Mouse (Mus musculus): Measurements from ENCODE around the gene Ap3m1.
"Not testable (repeated sequence)": the region's sequence is repeated elsewhere in the genome, so short reads cannot be mapped to it uniquely, and the experiment has no call there.

Gene Ap3m1

DNA sequence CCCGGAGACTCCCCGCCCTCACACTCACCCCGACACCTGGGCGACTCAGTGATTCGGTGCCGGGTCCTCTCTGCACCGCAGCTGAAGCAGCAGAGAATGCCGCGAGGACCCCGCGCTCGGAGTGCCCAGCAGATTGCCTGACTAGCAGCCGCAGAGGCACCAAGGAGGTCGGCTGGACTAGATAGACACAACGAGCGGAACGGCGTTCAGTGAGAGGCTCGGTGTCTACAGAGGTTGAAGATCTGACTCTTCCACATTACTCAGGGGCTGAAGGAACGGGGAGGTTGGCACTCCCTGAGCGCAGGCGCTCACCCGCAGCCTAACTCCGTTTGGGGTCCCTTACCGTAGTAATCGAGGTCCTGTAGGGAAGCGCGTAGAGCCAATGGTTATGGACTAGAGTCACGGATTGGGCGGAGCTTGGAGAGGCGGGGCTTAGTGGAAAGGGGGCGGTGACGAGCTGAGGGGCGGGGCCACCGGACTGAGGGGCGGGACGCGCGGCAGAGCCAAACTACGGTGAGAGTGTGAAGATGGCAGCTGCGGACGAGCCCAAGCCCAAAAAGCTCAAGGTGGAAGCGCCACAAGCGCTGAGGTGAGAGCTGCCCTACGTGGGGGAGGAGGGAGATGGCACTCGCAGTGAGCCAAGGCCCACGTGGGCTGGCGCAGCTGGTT is at the start of gene Ap3m1, which contains the start of gene Adk:
Ap3m1 (minus strand) TSS at position 397 of the 669 bp plus-strand sequence.
Adk (plus strand) TSS at position 463 of the 669 bp plus-strand sequence.
- DNase-seq (ENCODE audit: low spot score), result peak; percentile 97

DNA sequence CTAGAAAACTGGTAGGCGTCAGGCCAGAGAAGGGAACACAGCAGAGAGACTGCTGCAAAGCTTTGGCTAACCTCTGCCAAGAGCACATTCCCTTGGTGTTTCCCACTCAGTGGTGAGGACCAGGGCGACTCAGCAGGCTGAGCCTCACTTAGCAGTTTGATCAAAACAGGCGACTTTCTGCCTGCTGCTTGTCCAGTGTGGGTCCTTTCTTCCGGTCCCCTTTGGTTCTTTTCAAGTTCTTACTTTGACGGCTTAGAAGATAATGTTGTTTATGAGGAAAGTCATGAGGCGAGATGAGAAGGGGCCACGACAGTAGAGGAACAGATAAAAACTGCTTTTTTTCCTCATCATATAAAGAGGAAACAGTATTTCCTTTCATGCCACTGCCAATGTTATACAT is 49.3 kb upstream of the Ap3m1 start:
- DNase-seq (ENCODE audit: low spot score), result no peak

DNA sequence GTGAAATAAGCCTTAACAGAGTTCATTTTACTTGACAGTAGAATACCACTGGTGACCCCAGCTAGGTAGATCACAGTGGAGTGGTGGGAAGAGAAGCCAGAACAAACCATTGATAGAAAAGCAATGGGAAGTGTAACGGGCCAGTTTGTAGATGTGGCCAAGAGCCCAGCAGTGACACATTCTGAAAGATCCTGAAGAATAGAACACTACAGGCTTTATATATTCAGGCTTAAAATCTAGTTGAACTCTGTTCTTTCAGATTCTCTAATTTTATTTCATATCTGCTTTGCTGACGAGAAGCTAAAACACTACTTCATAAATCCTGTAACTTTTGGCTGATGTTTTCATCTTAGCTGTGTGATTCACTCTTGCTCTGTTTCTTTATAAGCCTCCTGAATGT is 48.6 kb upstream of the Ap3m1 start:
- DNase-seq (ENCODE audit: low spot score), result no peak

DNA sequence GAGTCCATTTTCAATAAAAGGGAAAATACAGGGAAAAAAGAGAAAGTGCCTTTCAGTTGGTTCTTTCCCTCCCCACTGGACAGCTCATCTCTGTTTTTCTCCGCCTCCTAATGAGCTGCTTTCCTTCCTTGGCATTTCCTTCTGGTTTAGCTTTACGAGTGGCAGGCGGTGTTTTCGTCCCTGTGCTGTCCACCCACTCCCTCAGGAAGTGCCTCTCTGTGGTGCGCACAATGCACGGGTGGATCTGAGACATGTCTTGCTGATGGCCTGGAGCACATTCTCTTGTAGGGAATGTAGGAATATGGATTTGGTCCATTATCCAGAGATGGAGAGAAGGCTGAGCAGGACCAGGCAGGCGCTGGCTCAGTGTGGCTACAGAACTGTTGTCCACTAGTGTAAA is 47.1 kb upstream of the Ap3m1 start:
- no peak for DNase-seq (ENCODE audit: low spot score)

DNA sequence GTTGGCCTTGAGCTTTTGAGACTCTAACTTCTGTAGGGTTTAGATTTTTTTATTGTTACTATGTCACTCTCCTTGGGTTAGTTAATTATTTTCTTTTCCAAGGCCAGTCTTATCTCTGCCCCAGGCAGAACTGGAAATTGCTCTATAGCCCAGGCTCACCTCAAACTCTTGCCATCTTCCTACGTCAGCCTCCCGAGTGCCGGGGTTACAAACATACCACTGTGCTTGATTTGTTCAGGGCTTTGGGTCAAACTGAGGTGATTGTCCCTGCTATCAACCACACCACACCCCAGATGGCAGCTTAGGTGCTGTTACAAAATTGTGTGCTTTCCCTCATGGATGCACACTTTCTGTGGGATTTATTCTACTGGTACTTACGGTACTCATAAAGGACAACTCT is 44.4 kb upstream of the Ap3m1 start:
- no peak for DNase-seq (ENCODE audit: low spot score)

DNA sequence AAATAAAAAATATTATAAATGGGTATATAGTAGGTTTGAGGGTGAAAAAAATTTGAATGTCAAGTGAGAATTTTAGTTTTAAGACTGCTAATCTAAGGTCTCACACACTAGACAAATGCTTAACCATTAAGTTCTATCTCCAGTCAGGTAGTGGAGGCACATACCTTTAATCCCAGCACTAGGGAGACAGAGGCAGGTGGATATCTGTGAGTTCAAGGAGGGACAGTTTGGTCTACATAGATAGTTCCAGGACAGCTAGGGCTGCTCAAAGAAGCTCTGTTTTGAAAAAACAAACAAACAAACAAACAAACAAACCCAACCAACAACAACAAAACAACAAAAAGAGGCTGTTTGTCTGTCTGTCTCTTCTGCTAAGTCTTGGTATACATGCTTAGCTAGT is 44.0 kb upstream of the Ap3m1 start:
- DNase-seq (ENCODE audit: low spot score), result no peak

DNA sequence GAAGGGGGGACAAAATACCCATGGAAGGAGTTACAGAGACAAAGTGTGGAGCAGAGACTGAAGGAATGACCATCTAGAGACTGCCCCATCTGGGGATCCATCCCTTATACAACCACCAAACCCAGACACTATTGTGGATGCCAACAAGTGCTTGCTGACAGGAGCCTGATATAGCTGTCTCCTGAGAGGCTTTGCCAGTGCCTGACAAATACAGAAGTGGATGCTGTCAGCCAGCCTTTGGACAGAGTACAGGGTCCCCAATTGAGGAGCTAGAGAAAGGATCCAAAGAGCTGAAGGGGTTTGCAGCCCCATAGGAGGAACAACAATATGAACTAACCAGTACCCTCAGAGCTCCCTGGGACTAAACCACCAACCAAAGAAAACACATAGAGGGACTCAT is 41.9 kb upstream of the Ap3m1 start:
- DNase-seq (ENCODE audit: low spot score), result not testable (repeated sequence)

DNA sequence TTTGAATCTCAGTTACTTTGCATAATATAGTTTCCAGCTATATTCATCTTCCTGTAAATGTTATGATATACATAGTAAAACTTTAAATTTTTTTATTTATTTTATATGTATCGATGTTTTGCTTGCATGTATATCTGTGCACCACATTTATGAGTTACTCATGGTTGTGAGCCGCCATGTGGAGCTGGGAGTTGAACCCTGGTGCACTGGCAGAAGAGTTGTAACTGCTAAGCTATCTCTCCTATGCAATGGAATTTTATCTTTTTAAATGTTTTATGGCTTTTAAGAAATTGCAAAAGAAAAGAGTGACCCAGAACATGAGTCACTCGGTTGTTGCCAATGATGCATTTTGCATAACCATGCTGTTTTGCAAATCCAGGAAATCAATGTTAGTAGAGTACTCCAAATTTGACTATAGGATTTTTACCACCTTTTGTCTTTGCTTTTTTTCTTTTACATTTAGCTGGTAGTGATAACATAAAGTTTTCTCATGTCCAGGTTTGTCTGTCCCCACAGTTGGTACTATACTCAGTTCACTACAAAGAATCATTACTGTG is 38.7 kb upstream of the Ap3m1 start:
- DNase-seq (ENCODE audit: low spot score), result no peak

DNA sequence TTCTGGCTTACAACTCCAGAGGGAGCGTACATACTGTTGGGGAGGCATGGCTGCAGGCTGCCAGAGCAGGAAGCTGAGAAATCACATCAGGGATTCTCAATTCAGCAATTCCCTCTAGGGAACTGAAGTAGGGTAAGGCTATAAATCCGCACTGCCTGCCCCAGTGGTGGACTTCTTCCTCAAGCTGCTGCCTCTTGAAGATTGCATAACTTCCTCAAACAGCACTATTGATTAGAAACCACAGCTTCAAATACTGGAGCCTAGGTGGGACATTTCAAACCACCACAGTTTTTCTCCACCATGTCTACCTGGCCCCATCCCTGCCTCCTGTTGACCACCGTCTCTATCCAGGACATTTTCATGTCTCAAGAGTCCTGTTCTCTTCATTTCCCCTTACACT is 38.1 kb upstream of the Ap3m1 start:
- no peak for DNase-seq (ENCODE audit: low spot score)

DNA sequence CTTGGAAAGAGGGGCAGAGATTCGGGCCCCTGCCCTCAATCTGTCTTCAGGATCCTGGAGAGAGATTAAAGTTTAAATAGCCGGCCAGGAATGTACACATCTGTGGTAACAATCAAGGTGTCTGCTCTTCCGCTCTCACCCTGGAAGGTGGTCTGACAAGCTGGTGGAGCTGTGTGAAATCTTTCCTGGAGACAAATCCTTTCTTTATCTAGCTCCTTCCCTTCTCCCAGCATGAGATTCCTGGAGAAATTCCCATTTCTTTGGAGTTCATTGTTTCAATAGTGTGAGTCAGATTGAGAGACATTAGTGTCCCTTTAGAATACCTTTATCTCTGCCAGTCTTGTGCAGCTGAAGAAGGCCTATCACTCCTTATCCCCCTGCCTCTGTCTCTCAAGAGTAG is 36.4 kb upstream of the Ap3m1 start:
- DNase-seq (ENCODE audit: low spot score), result no peak

DNA sequence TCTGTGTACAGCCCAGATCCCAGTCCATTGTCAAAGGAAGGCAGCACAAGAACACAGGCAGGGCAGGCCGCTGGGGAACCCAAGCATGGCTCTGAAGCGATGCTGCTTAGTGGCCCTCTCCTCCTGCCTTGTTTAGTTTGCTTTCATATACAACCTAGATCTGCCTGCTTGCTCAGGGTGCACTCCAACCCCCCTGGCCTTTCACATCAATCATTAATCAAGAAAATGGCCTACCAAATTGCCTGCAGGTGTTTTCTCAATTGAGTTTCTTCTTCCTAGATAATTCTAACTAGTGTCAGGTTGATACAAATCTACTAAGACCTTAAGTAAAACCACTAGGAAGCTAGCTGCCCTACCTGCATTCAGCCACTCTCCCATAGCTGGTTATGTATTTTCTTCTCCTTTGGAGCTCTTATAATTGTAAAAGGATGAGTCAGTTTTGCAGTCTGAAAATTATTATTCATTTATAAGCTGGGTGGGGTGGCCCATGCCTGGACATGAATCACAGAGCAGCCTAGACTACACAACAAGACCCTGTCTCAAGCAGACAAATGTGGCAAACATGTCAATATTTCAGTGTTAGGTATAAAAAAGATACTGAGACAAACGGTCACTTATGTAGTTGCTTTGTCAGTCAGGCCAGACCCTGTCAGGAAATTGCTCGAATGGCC is 35.2 kb upstream of the Ap3m1 start:
- peak; percentile 32 for DNase-seq (ENCODE audit: low spot score)

DNA sequence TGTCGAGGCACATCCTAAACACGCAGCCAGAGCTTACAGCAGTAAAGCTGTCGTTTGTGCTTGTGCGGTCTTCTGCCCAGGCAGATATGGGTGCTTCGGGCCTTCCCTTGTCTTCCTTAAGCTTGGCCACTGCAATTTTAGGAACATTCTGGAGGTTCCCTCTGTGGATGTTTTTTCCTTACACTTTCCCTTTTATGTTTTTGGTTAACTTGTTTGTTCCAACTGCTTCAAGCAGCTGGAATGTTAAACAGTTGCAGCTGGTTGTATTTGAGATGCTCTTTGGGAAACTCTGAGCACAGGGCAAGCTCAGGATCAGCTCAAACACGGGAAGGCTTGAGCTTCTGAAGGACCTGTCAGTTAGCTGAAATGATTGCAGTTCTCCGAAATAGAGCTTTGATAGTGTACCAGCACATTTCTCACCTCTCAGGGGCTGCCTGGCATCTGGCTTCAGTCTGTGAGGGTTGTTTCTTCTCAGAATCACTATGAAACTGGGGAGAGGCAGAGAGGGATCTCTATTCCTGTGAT is 34.6 kb upstream of the Ap3m1 start:
- peak; percentile 66 for DNase-seq (ENCODE audit: low spot score)

DNA sequence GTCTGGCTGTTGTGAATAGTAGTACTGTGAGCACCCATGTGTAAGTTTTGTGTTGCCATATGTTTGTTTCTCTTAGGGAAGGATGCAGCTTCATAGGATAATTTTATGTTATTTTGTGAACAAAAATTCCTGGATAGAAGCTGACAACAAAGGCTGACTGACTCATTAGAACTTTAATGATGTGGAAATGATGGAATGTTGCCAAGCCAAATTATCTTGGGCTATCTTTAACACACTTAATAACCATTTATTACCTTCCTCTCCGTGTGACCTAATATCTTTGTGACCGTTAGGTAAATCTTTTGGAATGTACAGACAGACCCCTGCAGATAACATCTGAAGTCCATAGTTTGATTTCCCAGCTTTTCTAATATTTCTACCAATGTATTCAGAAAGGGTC is 33.8 kb upstream of the Ap3m1 start:
- DNase-seq (ENCODE audit: low spot score), result no peak

DNA sequence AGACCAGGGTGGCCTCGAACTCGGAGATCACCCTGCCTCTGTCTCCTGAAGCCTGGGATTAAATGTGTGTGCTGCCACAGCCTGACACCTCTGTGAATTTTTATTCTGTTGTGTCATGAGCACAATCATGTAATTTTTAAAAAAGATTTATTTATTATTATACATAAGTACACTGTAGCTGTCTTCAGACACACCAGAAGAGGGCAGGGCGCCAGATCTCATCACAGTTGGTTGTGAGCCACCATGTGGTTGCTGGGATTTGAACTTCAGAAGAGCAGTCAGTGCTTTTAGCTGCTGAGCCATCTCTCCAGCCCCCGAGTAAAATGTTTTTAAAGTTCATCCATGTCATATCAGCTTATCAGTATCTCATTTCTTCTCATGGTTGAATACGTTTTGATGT is 33.4 kb upstream of the Ap3m1 start:
- no peak for DNase-seq (ENCODE audit: low spot score)

DNA sequence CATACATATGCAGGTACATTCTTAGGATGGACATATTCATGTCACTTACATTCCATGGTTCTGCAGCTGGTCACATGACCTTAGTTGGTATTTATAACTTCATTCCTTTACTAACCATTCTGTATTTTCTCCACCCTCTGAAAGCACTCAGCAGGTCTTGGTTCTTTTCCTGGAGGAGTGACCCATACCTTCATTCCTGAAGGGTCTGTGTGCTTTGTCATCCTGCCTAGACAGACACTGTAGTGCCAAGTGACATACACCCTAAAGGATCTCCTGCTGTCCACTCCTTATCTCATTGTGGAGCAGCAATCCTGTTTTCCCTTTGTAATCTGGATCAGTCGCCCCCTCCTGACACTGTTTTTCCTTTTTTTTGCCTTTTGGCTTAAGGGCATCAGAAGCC is 30.5 kb upstream of the Ap3m1 start:
- DNase-seq (ENCODE audit: low spot score), result no peak

DNA sequence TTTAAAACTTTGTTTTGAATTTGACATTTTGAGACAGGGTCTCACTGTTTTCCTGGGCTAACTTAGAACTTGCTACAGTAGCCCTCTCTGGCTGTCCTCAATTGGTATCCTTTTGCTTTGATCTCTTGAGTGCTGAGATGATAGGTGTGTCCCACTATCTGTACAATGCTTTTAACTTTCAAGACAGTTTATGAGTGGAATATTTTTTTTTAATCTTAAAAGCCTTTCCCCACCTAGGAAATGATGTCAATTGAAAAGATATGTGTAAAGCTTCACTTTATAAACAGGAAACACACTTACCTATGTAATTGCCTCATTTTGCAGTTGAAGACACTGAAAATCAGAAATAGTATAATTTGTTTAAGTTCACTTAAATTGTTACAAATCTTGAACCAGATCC is 26.2 kb upstream of the Ap3m1 start:
- no peak for DNase-seq (ENCODE audit: low spot score)

DNA sequence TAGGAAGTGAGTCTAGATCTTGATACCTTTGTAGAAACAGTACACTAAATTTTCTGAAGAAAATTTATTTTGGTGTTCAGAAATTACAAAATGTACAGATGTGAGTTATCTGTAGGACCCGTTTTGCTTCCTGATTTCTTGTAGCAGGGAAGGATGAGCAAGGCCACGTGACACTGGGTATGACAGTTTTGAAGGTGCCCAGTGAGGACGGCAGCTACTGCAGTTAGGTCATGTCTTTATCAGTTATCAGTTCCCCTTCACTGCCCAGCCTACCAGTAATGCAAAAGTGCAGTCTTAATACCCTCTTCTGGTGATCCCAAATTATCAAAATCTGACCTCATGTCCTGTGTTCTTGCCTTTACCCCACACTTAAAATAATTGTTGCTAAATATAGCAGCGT is 25.6 kb upstream of the Ap3m1 start:
- DNase-seq (ENCODE audit: low spot score), result no peak

DNA sequence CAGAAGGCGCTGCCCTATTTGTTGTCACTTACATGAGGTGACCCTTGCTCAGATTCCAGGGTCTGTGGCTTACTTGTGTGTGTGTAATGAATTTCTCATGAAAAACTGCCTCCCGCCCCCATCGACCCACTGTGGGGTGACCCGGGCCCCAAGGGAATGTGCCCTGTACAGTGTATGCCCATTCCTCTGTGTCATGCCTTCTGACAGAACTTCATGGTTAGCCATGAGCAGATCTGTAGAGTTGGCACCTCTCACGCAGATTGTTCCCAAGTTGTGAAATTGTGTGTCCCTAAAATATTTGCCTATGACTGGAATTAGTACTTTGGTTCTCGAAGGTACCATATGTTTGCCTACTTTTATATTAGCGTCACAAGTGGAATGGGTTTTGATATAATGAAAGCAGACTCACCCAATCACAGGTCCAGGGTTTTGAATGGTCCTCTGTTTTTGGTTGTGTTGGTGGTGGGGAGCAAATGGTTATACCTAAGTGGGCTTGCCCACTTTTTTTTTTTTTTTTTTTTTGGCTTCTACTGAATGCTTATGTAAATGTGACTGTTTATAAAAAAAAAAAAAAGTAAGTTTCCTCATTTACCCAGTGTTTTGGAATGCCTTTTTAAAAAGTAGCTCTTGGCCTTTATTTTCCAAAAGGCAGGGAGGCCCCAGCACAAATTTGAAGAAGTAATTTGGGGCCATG is 24.3 kb upstream of the Ap3m1 start:
- DNase-seq (ENCODE audit: low spot score), result no peak

DNA sequence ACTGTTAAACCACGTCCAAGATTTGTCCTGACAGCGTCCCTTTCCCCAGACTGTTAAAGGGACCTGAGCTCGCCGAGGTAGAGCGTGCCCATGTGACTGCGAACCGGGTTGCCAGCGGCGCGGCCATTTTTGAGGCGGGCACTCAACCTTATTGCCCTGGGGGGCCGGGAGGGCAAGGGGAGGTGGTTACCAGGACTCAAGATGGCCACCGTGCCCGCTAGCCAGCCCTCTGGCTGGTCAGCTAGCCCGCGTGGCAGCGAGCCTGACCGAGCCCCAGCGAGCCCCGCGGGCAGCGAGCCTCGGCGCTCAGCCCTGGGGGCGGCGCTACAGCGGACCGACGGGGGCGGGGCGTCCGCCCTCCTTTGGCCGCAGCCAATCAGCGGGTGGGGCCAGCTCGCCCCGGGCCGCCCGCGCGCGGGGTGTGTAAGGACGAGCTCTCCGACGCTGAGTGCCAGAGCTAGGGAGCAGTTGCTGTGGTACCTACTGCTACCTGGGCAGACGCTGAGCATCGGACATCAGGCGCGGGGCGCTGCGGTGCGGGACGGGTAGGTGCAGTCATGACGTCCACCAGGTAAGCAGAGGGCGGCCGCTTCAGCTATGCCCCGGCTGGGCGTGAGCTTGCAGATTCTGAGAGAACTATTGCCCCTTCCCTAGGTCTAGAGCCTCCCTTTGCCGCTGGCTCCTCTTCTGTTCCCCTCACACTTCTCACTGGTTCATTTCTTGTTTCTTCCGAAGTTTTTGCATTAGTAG is 23.6 kb upstream of the Ap3m1 start:
- DNase-seq (ENCODE audit: low spot score), result peak; percentile 92

DNA sequence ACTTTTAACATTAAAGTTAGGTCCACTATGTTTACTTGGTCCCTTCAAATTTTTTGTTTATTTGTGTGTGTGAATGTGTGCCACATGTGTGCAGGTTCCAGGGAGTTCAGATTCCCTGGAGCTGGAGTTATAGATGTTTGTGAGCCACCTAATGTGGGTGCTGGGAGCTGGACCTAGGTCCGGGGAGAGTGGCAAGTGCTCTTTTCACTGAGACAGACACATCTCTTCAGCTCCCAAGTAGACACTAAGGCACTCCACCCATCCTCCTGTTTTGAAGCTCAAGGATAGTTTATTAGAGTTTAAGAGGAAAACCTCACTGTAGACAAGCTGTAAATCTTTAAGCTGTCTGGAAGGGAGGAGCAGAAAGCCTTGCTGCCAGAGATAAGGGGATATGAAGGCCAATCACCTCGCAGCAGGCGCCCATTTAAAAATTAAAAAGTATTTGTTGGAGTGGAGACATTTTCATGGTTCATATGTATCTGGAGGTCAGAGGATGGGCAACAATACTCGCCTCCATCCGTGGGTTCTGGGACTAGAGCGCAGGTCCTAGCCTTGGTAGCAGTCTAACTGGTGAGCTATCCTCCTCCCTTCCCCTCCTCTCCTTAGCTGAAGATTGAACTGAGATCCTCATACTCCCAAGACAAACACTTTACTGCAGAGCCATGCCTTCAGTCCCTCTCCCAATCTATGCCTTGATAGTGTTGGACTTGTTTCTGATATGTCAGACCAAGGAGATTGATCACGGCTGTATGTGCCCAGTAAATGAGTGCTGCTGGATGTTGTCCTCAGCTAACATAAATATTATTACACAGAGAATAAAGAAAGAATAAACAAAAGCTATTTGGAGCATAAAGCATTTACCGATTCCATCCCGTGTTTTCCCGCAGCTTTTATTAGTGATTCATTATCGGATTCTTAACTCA is 22.4 kb upstream of the Ap3m1 start:
- DNase-seq (ENCODE audit: low spot score), result no peak

DNA sequence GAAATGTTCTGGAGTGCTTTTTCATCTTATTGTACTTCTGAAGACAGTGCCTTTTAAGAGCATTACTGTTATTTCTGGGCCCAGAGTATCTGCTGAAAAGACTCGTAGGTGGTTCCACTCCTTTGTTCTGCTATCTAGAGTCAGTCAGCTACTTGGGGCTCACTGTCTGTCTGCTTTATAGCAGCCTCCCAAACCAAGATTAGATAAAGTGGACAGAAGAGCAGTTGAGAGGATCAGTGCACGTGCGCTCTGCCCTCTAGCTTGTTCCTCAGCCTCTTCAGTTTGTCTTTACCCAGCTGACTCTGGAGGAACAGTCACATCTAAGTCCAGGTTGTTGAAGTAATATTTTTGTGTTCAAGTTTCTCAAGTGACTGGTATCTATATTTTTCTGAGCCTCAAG is 21.7 kb upstream of the Ap3m1 start:
- no peak for DNase-seq (ENCODE audit: low spot score)

Data from embryo, embryonic 10.5 days (tissue).